Mouse (Mus musculus) CH12.LX (cell line): ENCODE data around the gene Fry. TPM values are rescaled to one million over a fixed set of nuclear protein-coding genes. Genes with fewer than 3 reads are reported as not detected.

Experiments
- DNase-seq: peaks from one replicate; pipeline ENCODE4 v3.0.0-alpha.2; 2013; ENCODE audit errors: extremely low read depth
- H3K27ac ChIP-seq: 2 replicates; pipeline ENCODE4 v1.5.1; 2012; ENCODE audit warnings: low read depth, mild to moderate bottlenecking, control low read depth, moderate library complexity; ENCODE audit not compliant: insufficient read depth
- H3K27me3 ChIP-seq: replicated peaks from 2 replicates; pipeline ENCODE3; 2012; ENCODE audit warnings: inconsistent platforms
- H3K36me3 ChIP-seq, 2 experiments: replicated peaks in 1 of 2; 2 replicates each; pipeline versions ENCODE3 to v1.6.1; 2012; ENCODE audit warnings: inconsistent platforms in 1 of 2, low read length in 1 of 2, mild to moderate bottlenecking in 1 of 2, mixed read lengths in 1 of 2, moderate library complexity in 1 of 2; ENCODE audit not compliant: control insufficient read depth in 1 of 2, insufficient read depth in 1 of 2
- H3K4me1 ChIP-seq, 2 experiments: 2 replicates each; pipeline ENCODE4 v1.6.1; 2012; ENCODE audit warnings: inconsistent platforms in 1 of 2, moderate library complexity in 1 of 2; ENCODE audit not compliant: insufficient read depth in 2 of 2, control insufficient read depth in 1 of 2
- H3K4me2 ChIP-seq: 2 replicates; pipeline ENCODE4 v1.6.1; 2012; ENCODE audit warnings: low read depth, mild to moderate bottlenecking, control low read depth; ENCODE audit not compliant: poor library complexity, insufficient read depth, severe bottlenecking
- H3K4me3 ChIP-seq, 3 experiments: fragments of 150-350 bp in 1 of 3; sonication (generic) in 1 of 3; replicated peaks in 1 of 3; 2 replicates each; pipeline versions ENCODE3 to v1.5.1; 2011 to 2012; ENCODE audit warnings: low read depth in 2 of 3, low read length in 2 of 3, mild to moderate bottlenecking in 2 of 3, moderate library complexity in 2 of 3, control low read depth in 1 of 3, improper control_type of control experiment in 1 of 3, inconsistent platforms in 1 of 3, mixed read lengths in 1 of 3; ENCODE audit not compliant: poor library complexity in 1 of 3
- H3K79me2 ChIP-seq: replicated peaks from 2 replicates; pipeline ENCODE4 v1.6.1; 2012; ENCODE audit warnings: mild to moderate bottlenecking, moderate library complexity; ENCODE audit not compliant: control insufficient read depth, poor library complexity, insufficient read depth, severe bottlenecking; ENCODE audit errors: extremely low read depth
- H3K9ac ChIP-seq: 2 replicates; pipeline ENCODE4 v1.6.1; 2012; ENCODE audit warnings: low read depth, mild to moderate bottlenecking, control low read depth, moderate library complexity; ENCODE audit not compliant: insufficient read depth
- H3K9me3 ChIP-seq: replicated peaks from 2 replicates; pipeline ENCODE3; 2012; ENCODE audit warnings: low read length, inconsistent platforms, mixed read lengths
- CTCF ChIP-seq, 2 experiments: IDR thresholded peaks in 1 of 2; conservative IDR thresholded peaks in 1 of 2; 2 replicates each; pipeline ENCODE4 v1.5.1; 2011 to 2012; ENCODE audit warnings: low read depth in 2 of 2, low read length in 2 of 2, improper control_type of control experiment in 1 of 2, inconsistent platforms in 1 of 2, mild to moderate bottlenecking in 1 of 2, moderate library complexity in 1 of 2
- EP300 ChIP-seq: IDR thresholded peaks from 2 replicates; pipeline ENCODE4 v1.6.1; 2011; ENCODE audit warnings: low read length, improper control_type of control experiment
- ETS1 ChIP-seq: conservative IDR thresholded peaks from 2 replicates; pipeline ENCODE4 v1.6.1; 2012; ENCODE audit warnings: low read depth, mild to moderate bottlenecking, inconsistent platforms, low read length, improper control_type of control experiment, moderate library complexity
- GABPA ChIP-seq: IDR thresholded peaks from 2 replicates; pipeline ENCODE4 v1.6.1; 2012; ENCODE audit warnings: low read depth, low read length, improper control_type of control experiment, inconsistent platforms; ENCODE audit not compliant: insufficient replicate concordance
- JUND ChIP-seq: conservative IDR thresholded peaks from 2 replicates; pipeline ENCODE4 v1.6.1; 2011; ENCODE audit warnings: low read depth, low read length, improper control_type of control experiment
- MAFK ChIP-seq: IDR thresholded peaks from 2 replicates; pipeline ENCODE4 v1.6.1; 2011; ENCODE audit warnings: low read length, improper control_type of control experiment; ENCODE audit not compliant: insufficient replicate concordance
- MAX ChIP-seq: IDR thresholded peaks from 2 replicates; pipeline ENCODE4 v1.6.1; 2011; ENCODE audit warnings: low read length, improper control_type of control experiment
- MEF2A ChIP-seq: IDR thresholded peaks from 2 replicates; pipeline ENCODE4 v1.6.1; 2014; ENCODE audit warnings: low read depth, mild to moderate bottlenecking, inconsistent platforms, low read length, improper control_type of control experiment, borderline replicate concordance
- RAD21 ChIP-seq: IDR thresholded peaks from 2 replicates; pipeline ENCODE4 v1.6.1; 2011; ENCODE audit warnings: low read depth, mild to moderate bottlenecking, low read length, improper control_type of control experiment, moderate library complexity
- SIN3A ChIP-seq: IDR thresholded peaks from 2 replicates; pipeline ENCODE4 v1.6.1; 2012; ENCODE audit warnings: low read length, improper control_type of control experiment, inconsistent platforms
- TBP ChIP-seq: conservative IDR thresholded peaks from 2 replicates; pipeline ENCODE4 v1.6.1; 2011; ENCODE audit warnings: low read depth, low read length, improper control_type of control experiment
- TCF12 ChIP-seq: IDR thresholded peaks from 2 replicates; pipeline ENCODE4 v1.6.1; 2014; ENCODE audit warnings: low read depth, mild to moderate bottlenecking, inconsistent platforms, low read length, improper control_type of control experiment
- ZC3H11A ChIP-seq: IDR thresholded peaks from 2 replicates; pipeline ENCODE4 v1.6.1; 2012; ENCODE audit warnings: low read depth, mild to moderate bottlenecking, inconsistent platforms, low read length, improper control_type of control experiment
- ZMIZ1 ChIP-seq: IDR thresholded peaks from 2 replicates; pipeline ENCODE4 v1.6.1; 2012; ENCODE audit warnings: low read depth, mild to moderate bottlenecking, inconsistent platforms, low read length, improper control_type of control experiment
- ZNF384 ChIP-seq: IDR thresholded peaks from 2 replicates; pipeline ENCODE4 v1.6.1; 2012; ENCODE audit warnings: low read depth, low read length, improper control_type of control experiment, inconsistent platforms
- dilution Hi-C: fragments of 300-500 bp; cut with MboI; formaldehyde crosslinking; loops from 2 replicates; pipeline ENCODE4 v1.14.3; 2020; ENCODE audit warnings: low sequenced_read_pairs; ENCODE audit not compliant: extremely low pct_unique_long_range_greater_than_20kb, extremely low pct_ligation_motif_present
- in situ Hi-C: fragments of 300-500 bp; cut with MboI; formaldehyde crosslinking; loops from 3 replicates; pipeline ENCODE4 v1.14.3; 2019; ENCODE audit warnings: low sequenced_read_pairs, low pct_ligation_motif_present, low pct_unique_long_range_greater_than_20kb, mixed read lengths
- polyA plus RNA-seq: library from polyadenylated mRNA; unstranded; fragments of >175 nt; gene quantifications from 2 replicates; pipeline ENCODE4 v1.2.1, GENCODE M21; 2012; ENCODE audit warnings: low read depth; ENCODE audit not compliant: insufficient read length
- total RNA-seq, 2 experiments: library from RNA; depleted of rRNA; stranded (reverse); fragments of 300-350 nt in 1 of 2; fragments of >200 nt in 1 of 2; gene quantifications; 2 replicates each; pipeline ENCODE4 v1.2.3; 2012 to 2014

Gene Fry
- total and polyA plus RNA-seq, 3 experiments, result 0.34 to 0.80 (median 0.34) TPM

GRCm38 (mm10) chr5:150388623-150389022 lies 270.2 kb downstream of the Fry start:
- Histone ChIP-seq H3K9ac (no peak overlapping the region), H3K27me3 (no peaks in the 10 kb centered on the region), H3K79me2 (no peaks in the 10 kb centered on the region), H3K4me2 (no peak overlapping the region), H3K4me1 (no peaks in the 10 kb centered on the region), H3K4me3 (no peak overlapping the region), H3K27ac (no peak overlapping the region)
- no peak for DNase-seq
- in situ Hi-C loops, result no loop called here
- TF ChIP-seq TCF12 (no peak), MAX (no peak), TBP (no peak), MAFK (no peak), SIN3A (no peak), EP300 (no peak), RAD21 (no peak), JUND (no peak), ZC3H11A (no peak), MEF2A (no peak), GABPA (no peak), CTCF (conservative IDR thresholded peaks at IDR 0.05 in 1 of 2, IDR thresholded peaks at IDR 0.05 in 1 of 2; ENCODE audit: low read depth in 2 of 2, low read length in 2 of 2) (no peak), ZNF384 (no peak)
- TF ChIP-seq, all 38 proteins: peak for 0
- Histone ChIP-seq H3K36me3 (no peaks in the 10 kb centered on the region), H3K9me3 (peaks cover 31% of the 10 kb centered on the region)
- dilution Hi-C loops, result no loop called here

- DNase-seq, result no peak
- Histone ChIP-seq H3K79me2 (no peaks in the 10 kb centered on the region), H3K9me3 (peaks cover 30% of the 10 kb centered on the region), H3K4me1 (no peaks in the 10 kb centered on the region), H3K27ac (no peak overlapping the region), H3K9ac (no peak overlapping the region), H3K4me3 (no peak overlapping the region), H3K4me2 (no peak overlapping the region), H3K36me3 (no peaks in the 10 kb centered on the region), H3K27me3 (no peaks in the 10 kb centered on the region)
- dilution Hi-C loops, result no loop called here
- in situ Hi-C loops, result no loop called here
- TF ChIP-seq CTCF (conservative IDR thresholded peaks at IDR 0.05 in 1 of 2, IDR thresholded peaks at IDR 0.05 in 1 of 2; ENCODE audit: low read depth in 2 of 2, low read length in 2 of 2) (no peak), ZMIZ1 (no peak), RAD21 (no peak), ETS1 (no peak)
Observed at GRCm38 (mm10) chr5:150389589-150390377, 271.3 kb downstream of the Fry start.
